Mouse (Mus musculus) thymus, postnatal 10 days (tissue): ENCODE results near the gene Col6a1.

ENCODE experiments used
- DNase-seq, 2 experiments: peaks; one replicate each; pipeline ENCODE4 v3.0.0; 2021; ENCODE audit warnings: low spot score in 2 of 2

Col6a1 gene

DNA sequence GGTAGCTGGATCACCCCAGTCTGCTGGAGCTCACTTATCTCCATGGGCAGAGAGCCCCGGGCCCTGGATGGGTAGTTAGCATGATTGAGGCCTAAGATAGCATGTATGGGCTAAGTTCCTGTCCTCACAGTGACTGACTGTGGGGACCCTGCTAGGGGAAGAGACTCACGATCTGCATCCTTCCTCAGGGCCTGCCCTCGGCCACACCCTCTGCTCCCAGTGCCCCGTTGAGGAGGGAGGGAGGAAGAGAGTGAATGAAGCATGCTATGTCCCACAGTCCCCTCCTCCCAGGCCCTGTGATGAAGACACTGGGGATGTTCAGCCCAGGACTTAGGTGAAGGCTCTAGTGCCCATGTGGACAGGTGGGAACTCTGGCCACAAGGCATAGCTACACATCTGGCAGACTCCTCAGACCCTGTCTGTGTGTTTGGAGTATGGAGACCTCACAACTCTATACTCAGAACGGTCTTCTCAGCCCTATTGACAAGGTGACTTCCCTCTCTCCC is 1.7 kb downstream of the Col6a1 start:
- DNase-seq, result no peak

DNA sequence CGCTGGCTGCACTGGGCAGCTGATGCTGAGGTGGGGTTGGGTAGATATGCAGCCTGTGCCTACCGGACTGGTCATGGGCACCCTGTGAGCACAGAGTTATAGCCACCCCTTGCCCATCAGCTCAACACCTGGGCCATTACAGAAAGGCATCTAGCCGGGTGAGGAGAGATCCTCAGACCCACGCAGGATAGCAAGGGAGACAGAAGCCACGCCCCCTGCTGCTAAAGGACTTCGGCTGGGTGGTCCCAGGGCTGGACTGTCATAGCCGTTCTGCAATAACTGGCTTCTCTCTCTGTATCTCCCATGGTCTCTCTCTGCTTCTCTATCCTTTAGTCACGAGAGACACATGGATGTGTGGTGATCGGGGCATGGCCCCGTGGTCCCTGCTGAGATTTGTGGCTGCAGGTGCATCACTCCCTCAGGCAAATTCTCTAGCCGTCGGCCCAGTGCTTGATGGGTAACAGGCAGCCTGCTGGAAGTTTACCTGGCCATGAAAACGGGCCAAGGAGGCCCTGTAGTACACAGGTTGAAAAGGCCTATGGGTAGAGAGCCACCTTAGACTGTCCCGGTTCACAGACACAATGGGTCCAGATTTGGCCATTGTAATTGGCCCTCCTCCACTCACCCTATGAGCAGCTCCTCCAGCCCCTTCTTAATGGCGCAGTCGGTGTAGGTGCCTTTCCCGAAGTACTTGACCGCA is 3.1 kb downstream of the Col6a1 start:
- no peak for DNase-seq

- DNase-seq, result no peak
These were observed 4.2 kb downstream of the Col6a1 start for GRCm38 (mm10) chr10:76721746-76722145.

GRCm38 (mm10) chr10:76721216-76721615 is 4.8 kb downstream of the Col6a1 start:
- no peak for DNase-seq

DNA sequence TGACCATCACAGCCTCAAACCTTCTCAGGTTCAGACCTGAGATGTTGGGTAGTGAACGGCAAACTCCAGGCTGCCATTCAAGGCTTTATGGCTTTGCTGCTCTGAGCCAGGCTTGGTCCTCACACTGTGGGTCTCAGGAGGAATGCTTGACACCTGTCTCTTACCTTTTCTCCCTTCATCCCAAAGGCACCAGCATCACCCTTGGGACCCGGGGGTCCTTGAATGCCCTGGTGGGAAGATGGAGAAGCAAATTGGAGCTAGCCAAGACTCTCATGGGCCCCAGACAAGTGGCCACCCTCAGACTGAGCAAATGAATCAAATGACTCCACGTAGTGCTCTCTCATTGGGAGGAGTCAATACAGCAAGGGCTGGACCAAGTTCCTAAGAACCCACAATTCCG is 8.3 kb downstream of the Col6a1 start:
- no peak for DNase-seq

GRCm38 (mm10) chr10:76717026-76717425 is 8.9 kb downstream of the Col6a1 start:
- DNase-seq, result no peak

DNA sequence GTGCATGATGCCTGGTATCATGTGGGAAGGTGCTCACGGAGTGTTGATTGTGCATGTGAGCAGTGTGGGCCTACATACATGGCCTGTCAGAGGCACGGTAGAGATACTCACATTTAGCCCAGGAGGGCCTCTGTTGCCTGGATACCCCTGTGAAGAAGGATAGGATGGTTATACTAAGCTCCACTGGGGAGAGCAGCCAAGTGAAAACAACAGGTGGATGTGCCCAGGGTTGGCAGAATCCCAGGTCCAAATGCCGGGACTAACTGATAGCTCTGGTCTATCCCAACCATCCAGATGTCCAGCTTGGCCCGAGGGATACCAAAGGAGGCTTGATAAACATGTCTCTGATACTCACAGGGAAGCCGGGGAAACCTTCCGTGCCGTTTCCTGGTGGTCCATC is 11.7 kb downstream of the Col6a1 start:
- no peak for DNase-seq

DNA sequence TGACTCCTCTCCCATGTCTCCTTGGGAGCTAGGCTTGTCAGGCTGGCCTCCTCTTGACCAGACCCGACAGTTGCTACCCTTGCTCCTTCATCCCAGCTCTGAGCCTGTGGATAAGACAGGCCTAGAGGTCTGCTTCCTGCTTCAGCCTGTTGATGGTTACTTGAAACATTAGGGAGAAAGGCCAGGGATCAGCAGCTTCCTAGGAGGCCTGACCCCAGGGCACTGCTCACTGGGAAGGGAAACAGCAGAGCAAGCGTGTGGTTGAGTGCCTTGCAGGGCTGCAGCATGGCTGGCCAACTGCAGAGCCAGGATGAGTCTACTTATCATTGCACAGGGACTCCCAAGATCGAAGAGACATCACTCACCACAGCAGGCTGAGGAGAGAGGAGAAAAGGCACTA is 13.5 kb downstream of the Col6a1 start:
- DNase-seq, result no peak

DNA sequence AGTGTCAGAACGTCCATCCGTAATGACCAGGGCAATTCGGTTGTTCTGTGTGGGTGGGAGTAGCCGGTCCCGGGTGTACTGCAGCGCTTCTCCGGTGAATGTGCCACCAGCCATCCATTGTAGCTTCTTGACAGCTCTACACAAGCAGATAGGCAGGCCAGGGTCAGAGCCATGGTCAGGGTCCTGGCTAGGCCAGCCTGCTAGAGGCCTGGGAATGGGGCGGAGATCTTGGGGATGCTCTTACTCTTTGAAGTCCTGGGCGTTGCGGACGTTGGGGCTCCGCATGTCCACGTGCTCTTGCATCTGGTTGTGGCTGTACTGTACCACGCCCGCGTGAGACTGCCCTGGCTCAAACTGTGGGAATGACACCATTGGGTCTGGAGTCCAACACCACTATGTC is 14.6 kb downstream of the Col6a1 start:
- no peak for DNase-seq

DNA sequence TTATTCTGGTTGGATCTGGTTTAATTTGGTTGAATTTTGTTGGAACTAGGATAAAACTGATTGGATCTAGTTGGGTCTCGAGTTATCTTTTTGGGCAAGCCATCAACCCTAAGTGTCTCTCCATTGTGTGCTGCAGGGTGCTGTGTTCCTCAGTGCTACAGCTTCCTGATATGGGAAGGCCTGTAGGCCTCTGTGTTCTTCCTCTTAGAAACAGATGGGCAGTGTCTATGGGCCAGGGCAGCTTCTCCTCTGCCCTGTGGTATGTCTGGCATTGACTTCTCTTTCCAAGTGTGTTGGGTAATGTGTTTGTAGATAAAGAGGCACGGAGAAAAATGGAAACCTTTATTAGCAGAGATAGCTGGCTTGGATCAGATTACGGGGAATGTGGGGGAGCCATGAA is 17.5 kb downstream of the Col6a1 start:
- no peak for DNase-seq

DNA sequence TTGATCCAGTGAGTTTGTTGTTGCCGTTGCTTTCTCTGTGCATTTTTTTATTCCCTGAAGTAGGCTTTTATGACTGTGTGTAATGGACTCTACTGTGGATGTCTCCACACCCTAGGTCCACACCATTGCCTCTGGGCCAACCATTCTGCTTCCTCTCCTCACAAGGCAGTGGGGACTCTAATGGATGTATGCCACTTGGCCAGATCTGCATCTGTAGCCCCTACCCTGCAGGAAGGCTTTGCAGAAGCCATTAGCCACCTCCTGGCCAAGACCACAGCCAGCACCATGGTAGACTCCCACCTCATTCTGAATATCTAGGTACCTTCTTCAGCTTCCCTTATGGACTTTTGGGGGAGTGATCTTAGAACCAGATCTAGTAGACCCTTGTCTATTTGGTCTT is 18.4 kb downstream of the Col6a1 start:
- DNase-seq, result no peak

- DNase-seq, result no peak
These were observed 19.0 kb downstream of the Col6a1 start for GRCm38 (mm10) chr10:76707001-76707400.

DNA sequence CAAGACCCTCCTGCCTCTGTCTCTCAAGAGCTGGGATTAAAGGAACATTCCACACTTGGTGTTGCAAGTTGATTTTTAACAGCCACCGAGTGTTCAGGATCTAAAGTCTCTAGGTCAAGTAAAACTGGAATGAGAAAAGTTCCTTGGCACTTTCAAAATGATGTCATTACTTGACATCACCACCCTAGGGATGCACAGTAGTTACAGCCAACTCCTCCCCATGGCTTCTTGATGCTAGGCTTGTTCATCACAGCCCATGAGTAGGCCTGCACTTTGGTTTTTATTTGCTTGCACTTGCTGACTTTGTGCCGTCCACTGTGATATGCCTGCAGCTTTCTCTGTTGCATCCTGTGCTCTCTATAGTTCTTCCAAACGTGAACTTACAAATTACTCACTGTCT is 21.6 kb downstream of the Col6a1 start:
- DNase-seq, result no peak

DNA sequence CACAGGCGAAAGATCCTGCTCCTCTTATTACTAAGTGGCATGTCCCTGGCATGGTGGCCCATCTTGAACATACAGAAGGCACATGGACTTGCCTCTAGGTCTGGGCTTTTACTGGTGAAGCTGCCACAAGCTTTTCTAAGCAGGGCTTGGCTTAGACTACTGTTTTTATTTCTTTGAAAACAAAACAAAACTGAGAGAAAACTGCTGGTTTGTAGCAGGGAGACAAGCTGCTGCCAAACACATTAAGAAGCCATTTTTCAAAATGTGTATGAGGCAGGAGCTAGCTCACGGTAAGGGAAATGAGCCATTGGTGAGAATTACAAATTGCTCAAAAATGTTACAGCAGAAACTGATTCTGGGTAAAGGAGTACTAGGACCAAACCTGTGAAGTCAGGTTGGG is 24.5 kb downstream of the Col6a1 start:
- no peak for DNase-seq

GRCm38 (mm10) chr10:76699816-76700215 is 26.2 kb downstream of the Col6a1 start:
- DNase-seq, result no peak

DNA sequence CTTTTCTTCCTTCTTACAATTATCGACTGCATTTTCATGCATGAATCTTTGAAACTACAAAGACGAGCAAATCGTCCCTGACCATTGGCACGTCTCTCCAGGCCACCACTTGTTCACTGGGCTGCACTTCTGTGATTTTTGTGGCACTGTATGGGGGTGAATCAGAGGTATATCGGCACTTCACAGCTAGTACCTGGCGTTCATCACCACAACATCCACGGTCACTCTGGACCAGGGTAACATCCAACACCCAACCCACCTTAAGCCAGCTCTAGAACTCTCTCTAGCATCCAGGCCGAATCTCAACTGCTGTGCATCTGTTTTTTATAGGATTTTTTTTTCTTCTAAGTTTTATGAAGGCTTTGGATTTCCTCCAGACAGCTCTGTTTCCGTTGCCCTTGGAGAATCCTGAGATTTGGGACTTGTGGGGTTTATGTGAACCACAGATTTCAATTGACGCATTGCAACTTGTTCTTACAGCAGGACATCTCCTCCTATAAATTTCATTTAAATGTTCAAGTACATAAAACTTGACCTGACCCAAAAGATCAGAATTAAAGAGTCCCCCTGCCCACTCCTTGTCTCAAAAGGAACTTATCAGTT is 30.6 kb downstream of the Col6a1 start:
- no peak for DNase-seq

DNA sequence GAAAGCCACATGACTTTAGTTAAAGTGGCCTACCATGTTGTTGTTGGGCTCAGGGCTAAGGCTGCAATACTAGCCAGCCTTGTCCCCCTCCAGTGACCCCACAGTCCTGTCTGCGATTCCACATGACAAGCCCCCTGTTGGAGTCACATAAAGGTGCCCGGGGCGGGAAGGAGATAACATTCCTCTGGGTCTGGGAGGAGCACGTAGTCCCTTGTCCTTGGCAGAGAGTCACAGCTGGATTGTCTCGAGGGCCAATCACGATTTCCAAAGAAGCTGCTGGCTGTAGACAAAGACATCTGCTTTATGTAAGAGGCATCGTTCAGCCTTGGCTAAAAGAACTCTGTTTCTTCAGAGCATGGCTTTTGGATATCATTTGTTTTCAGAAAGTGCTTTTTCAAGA is 31.2 kb downstream of the Col6a1 start:
- DNase-seq, result no peak

DNA sequence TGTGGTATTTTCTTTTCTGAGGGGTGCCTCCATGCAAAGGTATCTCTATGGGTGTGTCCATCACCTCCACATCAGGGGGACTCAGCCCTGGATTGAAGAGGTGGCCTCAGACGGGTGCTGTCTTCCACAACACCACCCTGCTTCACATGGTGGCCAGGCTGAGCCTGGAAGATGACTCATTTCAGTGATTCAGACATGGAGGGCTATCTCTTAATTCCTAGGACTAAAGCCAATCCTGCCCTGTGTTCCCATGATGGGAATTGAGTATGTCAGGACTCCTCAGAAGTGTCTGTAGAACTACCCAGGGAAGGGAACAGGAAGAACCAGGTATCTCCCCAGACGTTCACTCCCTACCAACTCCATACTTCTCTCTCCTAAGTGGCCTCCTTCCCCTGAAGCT is 32.5 kb downstream of the Col6a1 start:
- DNase-seq, result no peak

DNA sequence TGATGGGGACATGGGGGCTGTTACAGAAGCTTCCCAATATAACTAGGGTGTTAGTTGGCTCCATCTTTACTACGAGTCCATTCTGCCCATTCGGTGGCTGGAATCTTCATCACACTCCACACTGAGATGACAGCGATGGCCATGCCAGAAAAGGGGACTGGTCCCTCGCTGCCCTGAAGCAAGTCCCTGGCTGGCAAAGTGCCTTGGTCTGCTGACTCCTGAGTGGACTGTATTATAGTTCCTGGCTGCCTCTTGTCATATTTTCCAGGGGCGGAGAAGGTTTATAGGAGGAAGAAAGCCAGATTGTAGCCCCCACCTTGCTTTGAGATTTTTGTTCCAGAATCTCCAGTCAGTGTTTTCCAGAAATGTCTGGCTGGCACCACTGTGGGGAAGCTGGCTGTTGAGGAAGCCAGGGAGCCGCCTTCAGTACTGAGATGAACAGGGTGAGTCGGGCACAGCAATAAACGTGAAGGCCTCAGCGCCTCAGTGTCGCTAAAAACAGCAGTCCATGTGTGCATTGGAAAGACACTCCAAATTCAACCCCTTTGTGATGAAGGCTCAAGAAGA is 40.4 kb downstream of the Col6a1 start:
- DNase-seq, result no peak

- DNase-seq, result no peak
These were observed 42.0 kb downstream of the Col6a1 start for GRCm38 (mm10) chr10:76683977-76684376.

GRCm38 (mm10) chr10:76683461-76683860 is 42.5 kb downstream of the Col6a1 start:
- no peak for DNase-seq

GRCm38 (mm10) chr10:76681882-76682281 is 44.1 kb downstream of the Col6a1 start:
- no peak for DNase-seq
